Mouse (Mus musculus) forebrain, postnatal 0 days (tissue): ENCODE results near the gene Opalin. TPM values are rescaled to one million over a fixed set of nuclear protein-coding genes. Genes with fewer than 3 reads are reported as not detected.

Source experiments
- ATAC-seq: fragments of 200-750 bp; cut with Nextera tagmentation; 2 replicates; pipeline ENCODE4 v1.8.0; 2017; ENCODE audit warnings: mild to moderate bottlenecking, moderate library complexity
- DNase-seq: peaks from one replicate; pipeline ENCODE4 v3.0.0-alpha.2; 2015
- H3K27ac ChIP-seq: fragments of 300-500 bp; sonication (generic); 2 replicates; pipeline ENCODE4 v1.5.1; 2014; ENCODE audit warnings: low read depth, mild to moderate bottlenecking, antibody characterized with exemption, low read length, moderate library complexity, mixed read lengths
- H3K27me3 ChIP-seq: fragments of 300-500 bp; sonication (generic); 2 replicates; pipeline ENCODE4 v1.6.1; 2014; ENCODE audit warnings: mild to moderate bottlenecking, low read length, mixed read lengths; ENCODE audit not compliant: insufficient read depth
- H3K36me3 ChIP-seq: fragments of 300-500 bp; sonication (generic); 2 replicates; pipeline ENCODE4 v1.6.1; 2014; ENCODE audit warnings: mild to moderate bottlenecking, moderate library complexity; ENCODE audit not compliant: insufficient read depth
- H3K4me1 ChIP-seq: fragments of 300-500 bp; sonication (generic); 2 replicates; pipeline ENCODE4 v1.6.1; 2014; ENCODE audit warnings: antibody characterized with exemption; ENCODE audit not compliant: insufficient read depth
- H3K4me2 ChIP-seq: fragments of 300-500 bp; sonication (generic); 2 replicates; pipeline ENCODE4 v1.6.1; 2014; ENCODE audit warnings: low read depth, mild to moderate bottlenecking, moderate library complexity
- H3K4me3 ChIP-seq: fragments of 300-500 bp; sonication (generic); 2 replicates; pipeline ENCODE4 v1.5.1; 2014; ENCODE audit warnings: low read depth, low read length, mixed read lengths
- H3K9ac ChIP-seq: fragments of 300-500 bp; sonication (generic); 2 replicates; pipeline ENCODE4 v1.6.1; 2014; ENCODE audit warnings: mild to moderate bottlenecking
- H3K9me3 ChIP-seq: fragments of 300-500 bp; sonication (generic); 2 replicates; pipeline ENCODE4 v1.6.1; 2016; ENCODE audit warnings: low read length
- CTCF ChIP-seq: sonication (generic); IDR thresholded peaks from 2 replicates; pipeline ENCODE4 v1.5.1; 2016; ENCODE audit warnings: antibody characterized with exemption, control low read depth, low read depth
- WGBS: fragments of 180-500 bp; shearing (Covaris S2); extraction: QIAGEN DNeasy Blood & Tissue Kit; methylation state at CpG from one replicate; pipeline ENCODE4 v1.1.7; 2014; 5-methylcytosine and 5-hydroxymethylcytosine counted together
- polyA plus RNA-seq: library from polyadenylated mRNA; unstranded; fragments of >200 nt; fragmentation: Nextera tagmentation; extraction: Ambion mirVana; gene quantifications from 2 replicates; pipeline ENCODE4 v1.2.1, GENCODE M21; 2015
- total RNA-seq: library from RNA; depleted of rRNA; stranded (reverse); fragments of >200 nt; gene quantifications from 2 replicates; pipeline ENCODE4 v1.2.3, GENCODE M21; 2014; rRNA removed

The Opalin gene
- total and polyA plus RNA-seq, 2 experiments from 2014 or later = not detected

DNA sequence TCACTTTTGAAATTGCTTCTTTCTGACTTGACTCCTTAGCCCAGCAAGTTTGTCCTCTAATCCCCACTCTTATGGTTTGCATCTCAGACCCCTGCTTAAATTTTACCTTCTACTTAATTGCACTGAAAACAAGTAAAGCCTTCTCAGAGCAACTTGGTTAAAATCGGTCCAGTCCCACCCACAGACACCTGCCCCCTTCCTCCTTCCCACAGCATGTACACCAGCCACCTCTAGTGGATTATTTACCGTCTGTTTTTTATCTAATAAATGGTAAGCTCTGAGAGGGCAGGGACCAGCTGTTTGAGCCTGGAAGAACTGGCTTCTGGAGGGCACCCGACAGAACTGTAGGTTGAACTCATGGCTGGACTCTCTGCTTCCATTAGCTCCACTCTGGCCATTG, 56.4 kb downstream of the Opalin start:
- no peak overlapping the region for H3K27ac ChIP-seq
- DNase-seq (no peak), ATAC-seq (no peak)
- no peaks in the 10 kb centered on the region for H3K36me3 ChIP-seq
- H3K9ac ChIP-seq = no peak overlapping the region
- no peaks in the 10 kb centered on the region for H3K4me1 ChIP-seq
- TF ChIP-seq CTCF = no peak
- H3K4me2 ChIP-seq = no peak overlapping the region
- WGBS = 72% methylated on average over 3 of the region's 3 CpGs
- H3K27me3 ChIP-seq = no peaks in the 10 kb centered on the region
- no peaks in the 10 kb centered on the region for H3K9me3 ChIP-seq
- H3K4me3 ChIP-seq = no peak overlapping the region

DNA sequence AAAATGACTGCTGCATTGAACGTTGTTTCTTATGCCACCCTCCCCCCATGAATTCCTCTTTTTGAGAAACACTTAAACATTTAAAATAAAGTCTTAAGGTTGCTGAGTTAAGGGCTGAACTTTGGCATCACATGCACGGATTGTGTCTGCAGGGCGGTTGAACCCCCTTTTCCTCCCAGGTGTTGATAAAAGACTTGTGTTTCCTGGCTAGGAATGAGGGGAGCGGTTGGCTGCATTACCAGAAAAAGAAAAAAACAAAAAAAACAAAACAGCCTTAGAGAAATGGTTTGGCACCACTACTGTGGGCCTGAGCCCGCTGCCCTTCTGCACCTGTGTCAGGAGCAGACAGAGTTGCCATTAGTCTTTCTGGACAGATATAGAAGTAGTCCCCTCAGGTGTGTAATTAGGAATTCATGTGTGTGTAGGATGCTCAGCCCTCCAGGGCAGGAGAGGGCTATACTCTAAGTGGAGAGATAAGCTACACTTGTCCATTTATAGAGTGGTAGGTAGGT, 57.7 kb downstream of the Opalin start:
- Histone ChIP-seq H3K27ac (no peak overlapping the region), H3K4me1 (no peaks in the 10 kb centered on the region), H3K9me3 (no peaks in the 10 kb centered on the region), H3K9ac (no peak overlapping the region), H3K36me3 (no peaks in the 10 kb centered on the region), H3K27me3 (no peaks in the 10 kb centered on the region), H3K4me2 (no peak overlapping the region), H3K4me3 (no peak overlapping the region)
- DNase-seq = no peak
- no peak for ATAC-seq
- TF ChIP-seq CTCF = no peak
- 72% methylated on average over 5 of the region's 5 CpGs for WGBS

DNA sequence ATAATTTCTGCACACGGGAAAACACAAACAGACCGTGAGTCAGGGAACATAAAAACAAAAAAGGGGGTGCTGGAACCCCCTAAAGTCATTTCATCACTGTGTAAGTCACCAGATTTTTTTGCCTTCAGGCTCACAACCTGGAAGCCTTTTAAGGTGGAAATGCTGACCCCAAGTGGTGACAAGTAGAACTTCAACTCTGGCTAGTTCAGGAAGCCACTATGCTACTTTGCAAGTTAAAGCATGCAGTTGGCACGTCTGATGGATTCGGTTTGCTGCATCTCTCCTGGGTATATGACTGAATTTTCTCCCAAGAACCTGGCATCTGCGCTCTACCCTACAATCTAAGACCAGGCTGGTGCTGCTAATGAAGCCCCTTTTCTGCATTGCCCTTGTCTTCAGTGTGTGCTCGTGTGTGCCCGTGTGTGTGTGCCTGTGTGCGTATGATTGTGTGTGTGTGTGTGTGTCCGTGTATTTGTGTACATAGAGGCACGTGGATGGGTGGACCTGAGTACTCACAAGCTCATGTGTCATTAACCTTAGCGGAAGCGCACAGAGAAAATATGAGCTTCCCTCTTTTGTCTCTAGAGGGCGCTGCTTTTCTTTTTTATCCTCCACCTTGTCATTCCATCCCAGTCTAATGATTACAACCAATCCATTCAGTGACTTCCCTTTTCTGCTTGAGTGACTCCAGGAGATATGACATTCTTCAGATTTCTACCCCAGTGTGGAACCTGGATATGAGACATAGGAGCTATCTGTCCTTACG, 60.8 kb downstream of the Opalin start:
- H3K4me3 ChIP-seq = no peak overlapping the region

DNA sequence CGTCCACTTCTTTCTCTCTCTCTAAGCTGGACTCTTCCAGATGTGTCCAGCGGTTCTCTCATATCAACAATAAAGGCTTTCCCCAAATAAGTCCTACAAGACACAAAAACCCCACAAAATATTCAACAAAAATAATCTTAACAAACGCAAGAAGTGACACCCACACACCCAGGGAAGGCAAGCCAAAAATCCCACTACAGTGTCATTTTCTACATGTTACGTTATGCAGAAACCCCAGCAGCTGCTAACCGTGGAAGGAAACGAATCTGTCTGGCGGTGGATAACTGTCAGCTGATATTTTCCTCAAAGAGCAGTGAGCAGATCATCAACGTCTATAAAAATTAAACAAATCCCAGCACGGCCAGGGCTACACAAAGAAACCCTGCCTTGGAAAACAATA, 62.9 kb downstream of the Opalin start:
- Histone ChIP-seq H3K27me3 (no peaks in the 10 kb centered on the region), H3K4me2 (no peak overlapping the region), H3K27ac (no peak overlapping the region), H3K36me3 (no peaks in the 10 kb centered on the region), H3K9me3 (no peaks in the 10 kb centered on the region), H3K4me1 (no peaks in the 10 kb centered on the region), H3K9ac (no peak overlapping the region), H3K4me3 (no peak overlapping the region)
- no peak for TF ChIP-seq CTCF
- no peak for ATAC-seq
- WGBS = 21% methylated on average over 9 of the region's 9 CpGs
- DNase-seq = no peak

More for the DNA sequence above, 60.8 kb downstream of the Opalin start:
- no peak overlapping the region for H3K9ac ChIP-seq
- DNase-seq = peak; percentile 87
- no peaks in the 10 kb centered on the region for H3K9me3 ChIP-seq
- H3K27ac ChIP-seq = no peak overlapping the region
- TF ChIP-seq CTCF = peak; percentile 80
- H3K36me3 ChIP-seq = no peaks in the 10 kb centered on the region
- H3K4me2 ChIP-seq = peak overlapping the region; percentile 40
- 17% methylated on average over 14 of the region's 14 CpGs for WGBS
- H3K4me1 ChIP-seq = no peaks in the 10 kb centered on the region
- ATAC-seq = peak; percentile 77
- H3K27me3 ChIP-seq = no peaks in the 10 kb centered on the region

DNA sequence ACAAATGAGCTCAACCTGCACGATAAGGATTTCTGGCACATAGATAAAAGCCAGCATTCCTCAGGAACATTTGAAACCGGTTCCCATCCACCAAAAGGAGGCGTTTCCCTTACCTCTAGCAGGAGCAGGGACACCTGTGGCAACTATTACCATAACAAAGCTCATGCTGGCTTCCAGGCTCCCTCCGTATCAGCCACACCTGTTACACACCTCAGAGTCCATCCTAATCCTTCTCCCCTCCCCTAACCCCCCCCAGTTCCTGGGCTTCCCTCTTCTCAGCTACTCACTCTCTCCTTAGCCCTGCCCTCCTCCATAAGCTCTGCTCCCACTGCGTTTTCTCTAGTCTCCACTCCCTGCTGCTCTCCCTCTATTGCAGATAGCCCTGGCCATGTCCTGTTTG, 63.3 kb downstream of the Opalin start:
- Histone ChIP-seq H3K9ac (no peak overlapping the region), H3K9me3 (no peaks in the 10 kb centered on the region), H3K36me3 (no peaks in the 10 kb centered on the region), H3K4me3 (no peak overlapping the region), H3K27me3 (no peaks in the 10 kb centered on the region), H3K4me1 (no peaks in the 10 kb centered on the region), H3K27ac (no peak overlapping the region), H3K4me2 (no peak overlapping the region)
- WGBS = 5% methylated on average over 5 of the region's 5 CpGs
- ATAC-seq (no peak), DNase-seq (no peak)
- no peak for TF ChIP-seq CTCF

Other genes with a start within 250 kb of the Opalin start
- gene Ccnj, start 245.8 kb downstream of the Opalin start, total RNA-seq = 10.5 and 12.1 TPM in 2 replicates
- 8.7 and 9.2 TPM in 2 replicates for gene Ccnj, start 245.8 kb downstream of the Opalin start, polyA plus RNA-seq
- 13.2 and 18.4 TPM in 2 replicates for gene Zfp518a, start 182.4 kb downstream of the Opalin start, total RNA-seq
- gene Zfp518a, start 182.4 kb downstream of the Opalin start, polyA plus RNA-seq = 1.5 and 2.3 TPM in 2 replicates
- 0.08 and 1.1 TPM in 2 replicates for gene Blnk, start 82.6 kb downstream of the Opalin start, total RNA-seq
- gene Blnk, start 82.6 kb downstream of the Opalin start, polyA plus RNA-seq = 1.2 and 1.8 TPM in 2 replicates
- gene Dntt, start 47.8 kb downstream of the Opalin start, total RNA-seq = 0.10 and 0.23 TPM in 2 replicates
- 0.14 and 0.23 TPM in 2 replicates for gene Dntt, start 47.8 kb downstream of the Opalin start, polyA plus RNA-seq
- 0.62 and 1.00 TPM in 2 replicates for gene Tll2, start 129.7 kb upstream of the Opalin start, total RNA-seq
- gene Tll2, start 129.7 kb upstream of the Opalin start, polyA plus RNA-seq = 0.26 and 0.33 TPM in 2 replicates
- gene Tm9sf3, start 186.9 kb upstream of the Opalin start, total RNA-seq = 137 and 159 TPM in 2 replicates
- 50.7 and 66.3 TPM in 2 replicates for gene Tm9sf3, start 186.9 kb upstream of the Opalin start, polyA plus RNA-seq